Mouse (Mus musculus) cerebellum, postnatal 25 days (tissue): ENCODE measurements at regions not wholly inside any gene's neighbourhood (a gene's known extent, or its start where the extent isn't known, plus 50 kb on each side); places are given as distances from the start of the nearest gene placed in this dataset.
"Not testable (repeated sequence)": the region's sequence is repeated elsewhere in the genome, so short reads cannot be mapped to it uniquely, and the experiment has no call there.

ENCODE experiments used
- DNase-seq, 2 experiments: peaks; one replicate each; pipeline ENCODE4 v3.0.0; 2021; ENCODE audit warnings: mixed read lengths in 2 of 2

GRCm38 (mm10) chr14:74217914-74218446 lies 422.7 kb upstream of the Htr2a start:
- no peak for DNase-seq

- DNase-seq, result no peak
Observed at GRCm38 (mm10) chr14:74219761-74220160, 420.9 kb upstream of the Htr2a start.

- no peak for DNase-seq
Observed at GRCm38 (mm10) chr14:74222093-74222492, 418.5 kb upstream of the Htr2a start.

GRCm38 (mm10) chr14:74229560-74230187 lies 411.0 kb upstream of the Htr2a start:
- DNase-seq, result no peak

- no peak for DNase-seq
Observed at GRCm38 (mm10) chr14:74240212-74240611, 400.4 kb upstream of the Htr2a start.

- no peak for DNase-seq
Observed at GRCm38 (mm10) chr14:74249263-74249878, 391.3 kb upstream of the Htr2a start.

- no peak for DNase-seq
Observed at GRCm38 (mm10) chr14:74250021-74250420, 390.6 kb upstream of the Htr2a start.

GRCm38 (mm10) chr14:74252189-74253145 lies 388.2 kb upstream of the Htr2a start:
- no peak for DNase-seq

GRCm38 (mm10) chr14:74255000-74255399 lies 385.6 kb upstream of the Htr2a start:
- no peak for DNase-seq

GRCm38 (mm10) chr14:74259437-74259836 lies 381.2 kb upstream of the Htr2a start:
- DNase-seq, result peak in 1 of 2 experiments; percentile 2

GRCm38 (mm10) chr14:74267086-74267485 lies 373.6 kb upstream of the Htr2a start:
- DNase-seq, result no peak

- no peak for DNase-seq
Observed at GRCm38 (mm10) chr14:74294560-74294959, 346.1 kb upstream of the Htr2a start.

GRCm38 (mm10) chr14:74304483-74304882 lies 336.2 kb upstream of the Htr2a start:
- no peak for DNase-seq

- peak in 1 of 2 experiments; percentile 3 for DNase-seq
Observed at GRCm38 (mm10) chr14:74306717-74307307, 333.8 kb upstream of the Htr2a start.

GRCm38 (mm10) chr14:74309451-74309850 lies 331.2 kb upstream of the Htr2a start:
- DNase-seq, result not testable (repeated sequence)

GRCm38 (mm10) chr14:74327291-74327690 lies 313.3 kb upstream of the Htr2a start:
- no peak for DNase-seq

GRCm38 (mm10) chr14:74350751-74351150 lies 289.9 kb upstream of the Htr2a start:
- DNase-seq, result no peak

- peak in 1 of 2 experiments; percentile 3 for DNase-seq
Observed at GRCm38 (mm10) chr14:74352286-74352685, 288.4 kb upstream of the Htr2a start.

- DNase-seq, result no peak
Observed at GRCm38 (mm10) chr14:74358730-74359444, 281.8 kb upstream of the Htr2a start.

- DNase-seq, result no peak
Observed at GRCm38 (mm10) chr14:74359663-74360552, 280.7 kb upstream of the Htr2a start.

GRCm38 (mm10) chr14:74384481-74384880 lies 256.2 kb upstream of the Htr2a start:
- no peak for DNase-seq
